Mouse (Mus musculus): ENCODE measurements around the gene Tmem199. TPM values are rescaled to one million over a fixed set of nuclear protein-coding genes. Genes with fewer than 3 reads are reported as not detected.
"Not testable (repeated sequence)": the region's sequence is repeated elsewhere in the genome, so short reads cannot be mapped to it uniquely, and the experiment has no call there.

The Tmem199 gene
- total RNA-seq (2021) (10 to 100 TPM; 22.0 to 26.8 TPM), polyA plus RNA-seq (2012; rRNA removed) (6.9 and 8.8 TPM in 2 replicates)
- long read RNA-seq, transcript Tmem199-201 (6 exons, 1,347 nt), result major isoform, 26 of 28 reads
- long read RNA-seq, partial matches to known transcripts, result 2 of 28 reads
- long read RNA-seq, other reads (novel, unspliced or antisense), result 0 of 28 reads

DNA sequence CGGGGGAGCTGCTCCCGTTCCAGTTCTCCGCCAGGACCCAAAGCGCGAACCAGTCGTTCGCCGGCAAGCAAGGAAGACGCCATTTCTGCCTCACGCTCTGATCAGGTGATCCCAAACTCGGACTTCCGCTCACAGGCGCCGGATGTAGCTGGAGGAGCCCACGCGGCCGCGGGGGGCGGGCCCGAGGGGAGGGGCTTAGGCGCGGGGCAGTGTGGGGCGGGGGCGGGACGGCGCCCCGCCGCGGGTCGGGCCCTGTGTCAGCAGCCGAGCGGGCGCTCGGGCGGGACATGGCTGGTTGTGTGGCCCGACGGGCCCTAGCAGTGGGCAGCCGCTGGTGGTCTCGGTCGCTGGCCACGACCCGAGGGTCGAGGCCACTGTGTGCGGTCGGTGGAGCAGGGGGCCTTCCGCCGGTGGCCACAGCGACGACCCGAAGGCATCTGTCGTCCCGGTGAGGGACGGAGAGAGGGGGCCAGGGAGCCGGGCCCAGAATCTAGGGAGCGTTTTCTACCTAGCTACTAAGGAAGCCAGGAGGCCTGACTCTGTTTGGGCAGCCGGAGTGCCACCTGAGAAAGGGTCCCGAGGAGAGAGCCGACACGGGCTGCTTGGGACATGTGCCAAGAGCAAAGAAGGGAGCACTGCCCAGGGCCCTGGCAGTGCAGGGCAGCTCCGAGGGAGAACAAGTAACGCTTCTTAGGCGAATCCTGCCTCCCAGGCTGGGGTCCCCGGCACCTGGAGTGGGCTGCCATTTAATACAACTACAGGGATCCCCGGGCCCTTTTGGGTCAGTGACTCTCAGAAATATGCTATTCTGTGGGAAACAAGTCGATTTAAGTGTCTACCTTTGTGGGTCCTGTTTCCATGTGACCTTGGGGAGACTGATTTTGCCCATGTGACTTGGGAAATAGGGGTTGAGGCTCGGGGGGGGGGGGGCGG lies at the start of gene Tmem199, which contains the start of gene Poldip2:
Gene Tmem199 (minus strand): TSS at position 148 of the 933 bp plus-strand sequence.
Gene Poldip2 (plus strand): TSS at position 169 of the 933 bp plus-strand sequence.
- peak; percentile 94 for DNase-seq

DNA sequence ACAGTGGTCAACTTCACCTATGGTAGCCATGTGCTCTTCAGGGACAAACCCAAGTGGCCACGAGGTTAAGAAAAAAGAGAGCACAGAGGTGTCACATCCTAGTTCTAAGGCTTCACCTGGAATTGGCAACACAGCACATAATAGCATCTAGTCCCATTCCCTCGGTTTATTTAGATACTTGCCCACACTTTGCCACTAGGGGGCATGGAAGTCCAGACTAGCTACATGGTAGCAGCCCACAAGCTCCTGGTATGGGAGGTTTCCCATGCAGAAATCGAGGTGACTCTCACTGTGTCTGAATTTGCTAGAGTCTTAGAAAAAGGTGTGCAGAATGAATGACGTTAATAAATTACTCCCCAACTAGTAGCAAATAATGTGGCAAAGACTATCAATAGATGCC lies 48.5 kb upstream of the Tmem199 start:
- peak; percentile 75 for DNase-seq

- DNase-seq, result no peak
Observed at GRCm38 (mm10) chr11:78557241-78557640, 45.3 kb upstream of the Tmem199 start.

DNA sequence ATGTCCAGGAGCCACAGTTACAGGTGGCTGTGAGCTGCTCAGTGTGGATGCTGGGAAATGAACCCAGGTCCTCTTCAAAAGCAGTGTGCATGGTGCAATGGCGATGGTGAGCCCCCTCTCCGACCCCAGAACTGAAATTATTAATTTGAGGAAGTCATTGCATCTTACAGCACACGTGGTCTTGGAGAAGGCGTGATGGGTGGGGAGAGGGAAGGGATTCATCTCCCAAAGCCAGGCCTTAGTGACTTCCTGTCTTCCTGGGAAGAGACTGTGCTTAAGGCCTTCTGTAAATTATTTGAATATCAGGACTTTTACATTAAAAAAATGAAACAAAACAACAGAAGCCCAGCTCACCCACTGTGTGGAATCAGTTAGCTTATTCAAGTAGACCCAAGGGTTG lies 44.1 kb upstream of the Tmem199 start:
- DNase-seq, result no peak

DNA sequence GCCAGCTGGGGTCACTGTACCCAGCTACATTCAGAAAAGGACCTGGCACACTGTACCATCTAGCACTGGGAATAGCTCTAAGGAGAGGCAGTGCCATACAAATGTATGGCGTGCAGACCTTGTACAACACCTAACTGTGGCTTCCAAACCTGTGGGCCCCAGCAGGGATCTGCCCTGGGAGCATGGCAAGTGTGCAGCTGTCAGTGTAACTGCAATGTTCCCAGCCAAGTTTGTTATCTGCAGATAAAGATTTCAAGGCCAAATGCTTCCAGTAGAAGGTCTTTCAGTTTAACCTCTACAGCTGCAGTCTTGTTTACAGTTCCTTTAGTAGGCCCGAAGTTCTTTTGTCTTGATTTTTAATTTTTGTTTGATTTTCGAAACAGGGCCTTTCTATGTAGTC lies 43.7 kb upstream of the Tmem199 start:
- DNase-seq, result peak; percentile 61

GRCm38 (mm10) chr11:78551059-78551398 lies 39.1 kb upstream of the Tmem199 start:
- no peak for DNase-seq

DNA sequence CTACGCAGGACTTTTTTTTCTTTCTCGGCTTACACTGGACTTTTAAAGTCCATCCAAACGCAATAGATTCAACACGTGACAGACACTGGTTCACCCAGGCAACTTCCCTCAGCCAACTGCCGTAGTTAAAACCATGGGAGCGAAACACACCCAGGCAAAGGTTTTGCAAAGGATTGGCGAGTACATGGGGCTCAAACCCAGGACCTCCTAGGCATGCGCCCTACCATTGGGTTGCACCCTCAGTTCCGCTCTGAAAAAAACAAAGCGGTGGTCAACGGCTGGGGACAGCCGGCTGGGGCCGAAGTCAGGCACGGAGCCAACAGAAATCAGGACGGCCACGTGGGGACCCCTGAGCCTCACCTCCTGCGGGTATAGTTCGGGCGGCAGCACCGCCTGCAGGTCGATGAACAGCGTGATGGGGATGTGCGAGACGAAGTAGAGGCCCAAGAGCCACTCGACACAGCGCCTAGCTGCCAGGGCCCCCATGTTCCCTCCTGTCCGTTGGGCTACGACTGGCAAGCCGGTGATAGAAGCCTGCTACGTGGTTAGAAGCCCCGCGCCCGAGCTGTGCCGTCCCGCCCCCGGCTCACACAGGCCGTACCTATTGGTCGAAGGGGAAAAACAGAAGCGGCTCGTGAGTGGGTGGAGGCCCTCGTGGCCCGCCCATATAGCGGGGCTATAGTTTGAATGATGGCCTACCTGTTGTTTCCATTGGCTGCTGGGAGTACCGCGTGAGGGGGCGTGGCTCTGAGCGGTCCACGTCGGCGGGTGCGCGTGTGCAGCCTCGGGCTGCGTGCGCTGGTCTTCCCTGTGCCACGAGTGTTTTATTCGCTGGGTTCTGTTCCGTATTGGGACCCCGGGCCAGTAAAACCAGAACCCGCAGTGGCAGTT lies 38.4 kb upstream of the Tmem199 start, which contains the start of gene Tmem97:
Gene Tmem97 (minus strand): TSS at position 610 of the 891 bp plus-strand sequence.
- peak; percentile 97 for DNase-seq

- DNase-seq, result no peak
Observed at GRCm38 (mm10) chr11:78549491-78549987, 37.6 kb upstream of the Tmem199 start.

DNA sequence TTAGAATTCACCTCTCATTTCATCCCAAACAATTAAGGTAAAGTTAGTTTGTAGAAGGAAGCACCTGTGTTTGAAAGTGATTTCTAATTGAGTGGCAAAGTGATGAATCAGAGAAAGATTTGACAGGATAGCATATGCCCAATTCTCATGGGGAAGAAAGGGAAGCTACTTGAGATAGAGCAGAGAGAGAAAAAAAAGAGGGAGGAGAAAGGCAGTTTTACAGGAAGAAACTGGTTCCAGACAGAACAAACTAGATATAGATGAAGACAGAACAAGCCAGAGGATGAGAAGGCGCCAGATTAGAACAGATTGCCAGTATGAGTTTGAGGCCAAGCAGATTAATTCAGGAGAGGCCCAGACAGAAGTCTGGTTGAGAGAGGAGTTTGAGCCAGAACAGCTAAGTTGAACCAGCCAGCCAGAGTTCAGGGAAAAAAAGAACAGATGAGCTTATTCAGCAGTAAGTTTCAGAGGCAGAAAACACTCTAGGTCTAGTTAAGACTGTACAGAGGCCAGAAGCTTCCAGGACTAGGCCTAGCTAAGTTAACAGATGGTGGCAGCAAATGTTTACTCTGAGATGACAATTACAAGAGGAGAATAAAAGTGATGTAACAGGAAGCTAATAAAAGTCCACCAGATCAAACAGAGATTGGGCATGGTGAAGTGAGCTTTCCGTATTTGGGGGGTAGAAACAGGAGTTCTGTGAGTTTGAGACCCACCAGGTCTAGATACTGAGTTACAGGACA lies 35.9 kb upstream of the Tmem199 start:
- DNase-seq, result no peak

GRCm38 (mm10) chr11:78545181-78545580 lies 33.2 kb upstream of the Tmem199 start:
- DNase-seq, result no peak

- DNase-seq, result no peak
Observed at GRCm38 (mm10) chr11:78544449-78545111, 32.6 kb upstream of the Tmem199 start.

DNA sequence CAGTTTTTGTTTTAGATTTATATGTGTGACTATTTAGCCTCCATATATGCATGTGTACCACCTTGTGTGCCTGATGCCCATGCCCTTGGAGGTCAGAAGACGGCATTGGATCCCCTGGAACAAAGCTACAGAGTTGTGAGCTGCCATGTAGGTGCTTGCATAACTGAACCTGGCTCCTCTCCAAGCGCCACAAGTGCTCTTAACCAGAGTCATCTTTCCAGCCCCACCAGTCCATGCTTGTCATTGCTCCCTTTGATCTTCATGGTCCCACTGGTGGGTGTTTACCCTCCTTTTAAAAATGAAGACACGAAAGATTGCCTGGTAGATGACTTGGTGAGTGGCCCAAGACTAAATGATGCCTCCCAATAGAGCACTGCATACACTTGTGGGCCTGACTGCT lies 28.4 kb upstream of the Tmem199 start:
- DNase-seq, result no peak

- no peak for DNase-seq
Observed at GRCm38 (mm10) chr11:78536690-78537084, 24.7 kb upstream of the Tmem199 start.

GRCm38 (mm10) chr11:78536080-78536689 lies 24.2 kb upstream of the Tmem199 start, which contains the start of the genes Tnfaip1 and Ift20:
Gene Tnfaip1, minus strand, starts transcription at chr11:78536332.
Gene Ift20, plus strand, starts transcription at chr11:78536361.
- DNase-seq, result peak; percentile 99

DNA sequence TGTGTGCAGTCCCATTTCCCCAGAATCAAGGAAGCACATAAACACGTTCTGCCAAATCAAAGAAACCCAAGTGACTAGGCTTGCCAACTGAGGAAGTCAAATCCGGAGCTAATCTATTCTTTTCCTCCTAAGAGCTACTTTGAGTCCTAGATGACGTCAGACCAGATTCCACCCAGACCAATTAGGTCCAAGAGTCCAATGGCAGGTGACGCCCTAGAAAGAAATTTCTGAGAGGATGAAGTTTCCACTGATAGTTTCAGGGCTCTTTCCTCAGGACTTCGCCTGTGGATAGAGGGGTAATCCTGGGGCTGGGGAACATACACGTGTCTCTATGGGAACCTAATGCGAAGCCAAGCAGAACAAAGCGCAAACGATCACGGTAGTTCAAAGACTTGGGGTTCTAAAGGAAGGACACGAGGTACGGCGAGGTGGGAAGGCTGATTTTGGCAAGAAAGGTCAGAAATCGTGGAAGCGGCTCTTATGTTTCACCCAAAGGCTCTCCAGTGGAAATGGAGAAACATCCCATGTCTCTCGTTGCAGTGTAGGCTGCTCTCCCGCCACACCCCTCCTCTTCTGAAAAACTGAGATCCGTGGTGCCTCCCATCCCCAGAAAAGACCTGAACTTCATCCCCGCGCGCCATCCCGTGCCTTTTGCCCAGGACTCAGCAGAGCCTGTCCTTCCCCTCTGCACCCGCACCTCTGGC lies 23.6 kb upstream of the Tmem199 start:
- peak; percentile 57 for DNase-seq

- DNase-seq, result no peak
Observed at GRCm38 (mm10) chr11:78534516-78534915, 22.5 kb upstream of the Tmem199 start.

- DNase-seq, result not testable (repeated sequence)
Observed at GRCm38 (mm10) chr11:78531515-78531914, 19.5 kb upstream of the Tmem199 start.

- DNase-seq, result peak; percentile 57
Observed at GRCm38 (mm10) chr11:78531046-78531445, 19.1 kb upstream of the Tmem199 start.

DNA sequence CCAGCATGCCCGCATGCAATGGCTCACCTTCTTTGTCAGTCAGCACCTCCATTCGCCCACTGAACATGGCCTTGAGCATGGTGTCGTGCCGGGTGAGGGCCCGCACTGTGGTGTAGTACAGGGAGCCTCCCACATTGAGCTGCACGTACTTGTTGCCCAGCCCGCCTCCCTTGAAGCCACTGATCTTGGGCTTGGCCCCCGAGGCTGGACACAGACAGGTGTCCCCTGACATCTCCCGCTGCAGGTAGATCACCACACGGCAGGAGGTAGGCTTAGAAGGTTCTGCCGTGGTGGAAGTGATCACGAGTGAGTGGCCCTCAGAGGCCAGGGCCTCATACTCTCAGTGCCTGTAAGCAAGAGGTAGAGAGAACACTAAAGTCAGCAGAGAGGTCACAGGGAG lies 18.0 kb upstream of the Tmem199 start:
- DNase-seq, result no peak

Measured in adrenal gland, adult 2 months (tissue).